Mouse (Mus musculus): ENCODE results near the gene Fkbpl. TPM values are rescaled to one million over a fixed set of nuclear protein-coding genes. Genes with fewer than 3 reads are reported as not detected.
A peak's percentile ranks its signal among the peaks of the same experiment; 100 is the strongest.

The Fkbpl gene
- polyA plus RNA-seq, 1 experiment from 2014 or later, result 19.3 TPM

DNA sequence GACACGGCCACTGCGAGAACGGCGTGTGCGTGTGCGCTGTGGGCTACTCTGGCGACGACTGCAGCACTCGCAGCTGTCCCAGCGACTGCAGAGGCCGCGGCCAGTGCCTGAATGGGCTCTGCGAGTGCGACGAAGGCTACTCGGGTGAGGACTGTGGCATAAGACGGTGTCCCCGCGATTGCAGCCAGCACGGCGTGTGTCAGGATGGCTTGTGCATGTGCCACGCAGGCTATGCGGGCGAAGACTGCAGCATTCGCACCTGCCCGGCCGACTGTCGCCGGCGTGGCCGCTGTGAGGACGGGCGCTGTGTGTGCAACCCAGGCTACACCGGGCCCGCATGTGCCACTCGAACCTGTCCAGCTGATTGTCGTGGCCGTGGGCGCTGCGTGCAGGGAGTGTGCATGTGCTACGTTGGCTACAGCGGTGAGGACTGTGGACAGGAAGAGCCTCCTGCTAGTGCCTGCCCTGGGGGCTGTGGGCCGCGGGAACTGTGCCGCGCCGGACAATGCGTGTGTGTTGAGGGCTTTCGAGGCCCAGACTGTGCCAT lies 27.8 kb downstream of the Fkbpl start:
- peaks cover 11% of the 10 kb centered on the region for H3K4me1 ChIP-seq (ENCODE audit: control insufficient read depth, insufficient read depth, low read length)
- peak overlapping the region; percentile 53 for H3K4me2 ChIP-seq (ENCODE audit: low read depth, severe bottlenecking)
- peaks cover 51% of the 10 kb centered on the region for H3K27me3 ChIP-seq (ENCODE audit: control insufficient read depth, insufficient read depth, low read length)
- ATAC-seq (ENCODE audit: insufficient number of reproducible peaks, low FRiP score, low TSS enrichment, low read depth), result no peak
- H3K27ac ChIP-seq (replicated peaks; ENCODE audit: low read depth, low read length), result no peak overlapping the region
- WGBS, result 26% methylated on average over 48 of the region's 49 CpGs
- DNase-seq (ENCODE audit: low spot score), result no peak
- no peaks in the 10 kb centered on the region for H3K9me3 ChIP-seq (ENCODE audit: control insufficient read depth, low read length)
- peak overlapping the region; percentile 29; the same call in 1 of the 2 replicates for H3K4me3 ChIP-seq (ENCODE audit: low read depth, low read length)
- no peak overlapping the region for H3K9ac ChIP-seq (ENCODE audit: low read length)
- no peaks in the 10 kb centered on the region for H3K36me3 ChIP-seq (ENCODE audit: control insufficient read depth, insufficient read depth, low read length)

GRCm38 (mm10) chr17:34673139-34673538 lies 28.6 kb downstream of the Fkbpl start:
- Histone ChIP-seq H3K4me2 (ENCODE audit: low read depth, severe bottlenecking) (no peak overlapping the region), H3K9me3 (ENCODE audit: control insufficient read depth, low read length) (no peaks in the 10 kb centered on the region), H3K9ac (ENCODE audit: low read length) (no peak overlapping the region), H3K36me3 (ENCODE audit: control insufficient read depth, insufficient read depth, low read length) (no peaks in the 10 kb centered on the region), H3K27me3 (ENCODE audit: control insufficient read depth, insufficient read depth, low read length) (peaks cover 51% of the 10 kb centered on the region), H3K4me1 (ENCODE audit: control insufficient read depth, insufficient read depth, low read length) (peaks cover 11% of the 10 kb centered on the region), H3K27ac (replicated peaks; ENCODE audit: low read depth, low read length) (no peak overlapping the region), H3K4me3 (ENCODE audit: low read depth, low read length) (no peak overlapping the region)
- ATAC-seq (ENCODE audit: insufficient number of reproducible peaks, low FRiP score, low TSS enrichment, low read depth) (no peak), DNase-seq (ENCODE audit: low spot score) (no peak)
- 91% methylated on average over 7 of the region's 7 CpGs for WGBS

- H3K4me1 ChIP-seq (ENCODE audit: control insufficient read depth, insufficient read depth, low read length), result peaks cover 11% of the 10 kb centered on the region
- ATAC-seq (ENCODE audit: insufficient number of reproducible peaks, low FRiP score, low TSS enrichment, low read depth) (no peak), DNase-seq (ENCODE audit: low spot score) (no peak)
- WGBS, result 73% methylated on average over 11 of the region's 11 CpGs
- no peak overlapping the region for H3K4me2 ChIP-seq (ENCODE audit: low read depth, severe bottlenecking)
- no peak overlapping the region for H3K4me3 ChIP-seq (ENCODE audit: low read depth, low read length)
- H3K9ac ChIP-seq (ENCODE audit: low read length), result no peak overlapping the region
- no peaks in the 10 kb centered on the region for H3K9me3 ChIP-seq (ENCODE audit: control insufficient read depth, low read length)
- H3K27me3 ChIP-seq (ENCODE audit: control insufficient read depth, insufficient read depth, low read length), result peaks cover 50% of the 10 kb centered on the region
- no peak overlapping the region for H3K27ac ChIP-seq (replicated peaks; ENCODE audit: low read depth, low read length)
- no peaks in the 10 kb centered on the region for H3K36me3 ChIP-seq (ENCODE audit: control insufficient read depth, insufficient read depth, low read length)
Measured at GRCm38 (mm10) chr17:34674524-34675204, 30.1 kb downstream of the Fkbpl start.

GRCm38 (mm10) chr17:34675205-34676092 lies 30.9 kb downstream of the Fkbpl start:
- Histone ChIP-seq H3K36me3 (ENCODE audit: control insufficient read depth, insufficient read depth, low read length) (no peaks in the 10 kb centered on the region), H3K27me3 (ENCODE audit: control insufficient read depth, insufficient read depth, low read length) (peaks cover 45% of the 10 kb centered on the region), H3K9me3 (ENCODE audit: control insufficient read depth, low read length) (no peaks in the 10 kb centered on the region), H3K4me3 (ENCODE audit: low read depth, low read length) (no peak overlapping the region), H3K4me2 (ENCODE audit: low read depth, severe bottlenecking) (no peak overlapping the region), H3K4me1 (ENCODE audit: control insufficient read depth, insufficient read depth, low read length) (peaks cover 11% of the 10 kb centered on the region), H3K9ac (ENCODE audit: low read length) (no peak overlapping the region), H3K27ac (replicated peaks; ENCODE audit: low read depth, low read length) (no peak overlapping the region)
- WGBS, result 75% methylated on average over 13 of the region's 13 CpGs
- no peak for ATAC-seq (ENCODE audit: insufficient number of reproducible peaks, low FRiP score, low TSS enrichment, low read depth)
- no peak for DNase-seq (ENCODE audit: low spot score)

- H3K27ac ChIP-seq (replicated peaks; ENCODE audit: low read depth, low read length), result no peak overlapping the region
- no peak overlapping the region for H3K9ac ChIP-seq (ENCODE audit: low read length)
- H3K4me1 ChIP-seq (ENCODE audit: control insufficient read depth, insufficient read depth, low read length), result peaks cover 11% of the 10 kb centered on the region
- WGBS, result 74% methylated on average over 6 of the region's 6 CpGs
- ATAC-seq (ENCODE audit: insufficient number of reproducible peaks, low FRiP score, low TSS enrichment, low read depth), result no peak
- H3K9me3 ChIP-seq (ENCODE audit: control insufficient read depth, low read length), result no peaks in the 10 kb centered on the region
- DNase-seq (ENCODE audit: low spot score), result no peak
- no peak overlapping the region for H3K4me3 ChIP-seq (ENCODE audit: low read depth, low read length)
- H3K27me3 ChIP-seq (ENCODE audit: control insufficient read depth, insufficient read depth, low read length), result peaks cover 38% of the 10 kb centered on the region
- H3K4me2 ChIP-seq (ENCODE audit: low read depth, severe bottlenecking), result no peak overlapping the region
- no peaks in the 10 kb centered on the region for H3K36me3 ChIP-seq (ENCODE audit: control insufficient read depth, insufficient read depth, low read length)
Measured at GRCm38 (mm10) chr17:34676093-34676460, 31.5 kb downstream of the Fkbpl start.

GRCm38 (mm10) chr17:34676671-34677070 lies 32.1 kb downstream of the Fkbpl start:
- Histone ChIP-seq H3K9me3 (ENCODE audit: control insufficient read depth, low read length) (no peaks in the 10 kb centered on the region), H3K4me3 (ENCODE audit: low read depth, low read length) (no peak overlapping the region), H3K9ac (ENCODE audit: low read length) (no peak overlapping the region), H3K27ac (replicated peaks; ENCODE audit: low read depth, low read length) (no peak overlapping the region), H3K4me2 (ENCODE audit: low read depth, severe bottlenecking) (no peak overlapping the region), H3K36me3 (ENCODE audit: control insufficient read depth, insufficient read depth, low read length) (no peaks in the 10 kb centered on the region), H3K27me3 (ENCODE audit: control insufficient read depth, insufficient read depth, low read length) (peaks cover 32% of the 10 kb centered on the region), H3K4me1 (ENCODE audit: control insufficient read depth, insufficient read depth, low read length) (peaks cover 5% of the 10 kb centered on the region)
- ATAC-seq (ENCODE audit: insufficient number of reproducible peaks, low FRiP score, low TSS enrichment, low read depth) (no peak), DNase-seq (ENCODE audit: low spot score) (no peak)
- 77% methylated on average over 12 of the region's 12 CpGs for WGBS

DNA sequence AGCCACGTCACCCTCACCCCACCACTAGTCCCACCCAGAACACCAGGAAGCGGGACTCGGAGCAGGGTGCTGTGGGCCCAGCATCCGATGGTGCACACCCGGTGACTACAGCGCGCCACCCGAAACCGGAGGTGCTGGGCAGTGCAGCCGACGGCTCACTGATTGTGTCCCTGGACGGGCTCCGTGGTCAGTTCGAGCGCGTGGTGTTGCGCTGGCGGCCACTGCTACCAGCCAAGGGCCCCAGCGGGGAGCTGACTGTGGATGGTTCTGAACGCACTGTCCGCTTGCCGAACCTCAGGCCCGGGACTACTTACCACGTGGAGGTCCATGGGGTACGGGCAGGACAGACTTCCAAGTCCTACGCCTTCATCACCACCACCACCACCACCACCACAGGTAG lies 35.6 kb downstream of the Fkbpl start:
- Histone ChIP-seq H3K9ac (ENCODE audit: low read length) (no peak overlapping the region), H3K36me3 (ENCODE audit: control insufficient read depth, insufficient read depth, low read length) (no peaks in the 10 kb centered on the region), H3K4me2 (ENCODE audit: low read depth, severe bottlenecking) (no peak overlapping the region), H3K27me3 (ENCODE audit: control insufficient read depth, insufficient read depth, low read length) (peaks cover 5% of the 10 kb centered on the region), H3K4me3 (ENCODE audit: low read depth, low read length) (no peak overlapping the region), H3K9me3 (ENCODE audit: control insufficient read depth, low read length) (no peaks in the 10 kb centered on the region), H3K27ac (replicated peaks; ENCODE audit: low read depth, low read length) (no peak overlapping the region), H3K4me1 (ENCODE audit: control insufficient read depth, insufficient read depth, low read length) (no peaks in the 10 kb centered on the region)
- DNase-seq (ENCODE audit: low spot score) (no peak), ATAC-seq (ENCODE audit: insufficient number of reproducible peaks, low FRiP score, low TSS enrichment, low read depth) (no peak)
- WGBS, result 70% methylated on average over 26 of the region's 26 CpGs

DNA sequence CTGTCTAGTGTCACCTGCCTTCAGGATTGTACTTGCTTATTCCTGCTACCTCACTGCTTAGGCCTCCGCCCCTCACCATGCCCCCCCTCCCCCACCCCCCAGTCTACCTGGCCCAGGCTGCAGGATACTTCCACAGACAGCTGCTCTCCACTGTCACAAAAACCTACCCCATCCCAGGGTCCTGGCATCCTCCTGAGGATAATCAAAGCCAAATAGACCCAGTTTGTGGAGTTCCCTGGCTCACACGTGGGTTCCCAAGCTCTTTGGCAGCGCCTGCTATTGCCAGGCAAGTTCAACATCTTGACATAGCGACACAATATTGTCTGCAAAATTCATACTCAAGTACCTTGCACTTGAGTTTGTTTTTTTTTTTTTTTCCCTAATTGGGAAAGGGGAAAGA lies 36.1 kb downstream of the Fkbpl start:
- no peaks in the 10 kb centered on the region for H3K9me3 ChIP-seq (ENCODE audit: control insufficient read depth, low read length)
- no peaks in the 10 kb centered on the region for H3K4me1 ChIP-seq (ENCODE audit: control insufficient read depth, insufficient read depth, low read length)
- H3K27me3 ChIP-seq (ENCODE audit: control insufficient read depth, insufficient read depth, low read length), result peaks cover 5% of the 10 kb centered on the region
- no peaks in the 10 kb centered on the region for H3K36me3 ChIP-seq (ENCODE audit: control insufficient read depth, insufficient read depth, low read length)
- WGBS, result 88% methylated on average over 4 of the region's 4 CpGs
- no peak overlapping the region for H3K27ac ChIP-seq (replicated peaks; ENCODE audit: low read depth, low read length)
- H3K4me2 ChIP-seq (ENCODE audit: low read depth, severe bottlenecking), result no peak overlapping the region
- no peak for ATAC-seq (ENCODE audit: insufficient number of reproducible peaks, low FRiP score, low TSS enrichment, low read depth)
- H3K4me3 ChIP-seq (ENCODE audit: low read depth, low read length), result no peak overlapping the region
- DNase-seq (ENCODE audit: low spot score), result no peak
- no peak overlapping the region for H3K9ac ChIP-seq (ENCODE audit: low read length)

Measured in limb, embryonic 11.5 days (tissue).